Mouse (Mus musculus) adrenal gland, postnatal 4 days (tissue): ENCODE measurements at regions not wholly inside any gene's neighbourhood (a gene's known extent, or its start where the extent isn't known, plus 50 kb on each side); places are given as distances from the start of the nearest gene placed in this dataset.

ENCODE experiments used
- DNase-seq, 2 experiments: peaks; one replicate each; pipeline ENCODE4 v3.0.0; 2021 to 2022; ENCODE audit warnings: low spot score in 2 of 2, mixed read lengths in 2 of 2

GRCm38 (mm10) chr6:135596358-135596757 is 234.0 kb downstream of the Emp1 start:
- DNase-seq = no peak

GRCm38 (mm10) chr6:135610504-135611096 is 248.3 kb downstream of the Emp1 start:
- no peak for DNase-seq

- no peak for DNase-seq
Observed at GRCm38 (mm10) chr6:135627928-135628327, 265.6 kb downstream of the Emp1 start.

GRCm38 (mm10) chr6:135629236-135629635 is 266.9 kb downstream of the Emp1 start:
- DNase-seq = no peak

- DNase-seq = no peak
Observed at GRCm38 (mm10) chr6:135632671-135633070, 270.3 kb downstream of the Emp1 start.

GRCm38 (mm10) chr6:135636648-135637047 is 274.3 kb downstream of the Emp1 start:
- DNase-seq = no peak

- DNase-seq = no peak
Observed at GRCm38 (mm10) chr6:135642711-135643110, 280.4 kb downstream of the Emp1 start.

- no peak for DNase-seq
Observed at GRCm38 (mm10) chr6:135646177-135646576, 283.8 kb downstream of the Emp1 start.

GRCm38 (mm10) chr6:135653002-135653401 is 290.7 kb downstream of the Emp1 start:
- DNase-seq = no peak

GRCm38 (mm10) chr6:135662386-135662785 is 300.0 kb downstream of the Emp1 start:
- DNase-seq = no peak

GRCm38 (mm10) chr6:135662801-135663537 is 300.6 kb downstream of the Emp1 start:
- no peak for DNase-seq
